Mouse (Mus musculus): ENCODE data around the gene Tbx19. TPM values are rescaled to one million over a fixed set of nuclear protein-coding genes. Genes with fewer than 3 reads are reported as not detected.

The Tbx19 gene
- total RNA-seq, 2 experiments from 2014 or later = not detected

DNA sequence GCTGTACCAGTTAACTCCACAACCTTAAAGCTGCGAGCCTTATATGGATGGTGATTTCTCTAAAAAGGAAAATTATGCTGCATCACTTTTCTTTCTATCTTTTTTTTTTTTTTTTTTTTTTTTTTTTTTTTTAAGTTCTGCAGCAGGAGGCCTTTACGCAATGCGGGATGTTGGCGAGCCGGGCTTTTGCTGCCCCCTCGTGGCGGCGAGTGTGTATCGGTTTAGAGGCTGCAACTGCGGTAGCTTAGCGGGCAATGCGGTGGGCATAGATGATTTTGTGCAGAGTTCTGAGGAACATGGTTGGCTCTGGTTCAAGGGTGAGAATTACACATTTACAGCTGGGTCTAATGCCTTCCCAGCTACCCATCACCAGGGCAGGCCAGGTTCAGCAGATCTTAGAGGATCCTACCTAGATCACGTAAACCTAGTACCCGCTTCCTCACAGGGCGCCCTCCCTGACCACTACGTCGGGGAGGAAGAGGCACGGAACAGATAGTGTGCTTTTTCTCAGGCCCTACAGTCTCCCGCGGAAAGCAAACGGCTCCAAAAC lies 40.1 kb downstream of the Tbx19 start:
- peak; percentile 92 for ATAC-seq (replicated peaks; ENCODE audit: low FRiP score, poor library complexity, severe bottlenecking)

DNA sequence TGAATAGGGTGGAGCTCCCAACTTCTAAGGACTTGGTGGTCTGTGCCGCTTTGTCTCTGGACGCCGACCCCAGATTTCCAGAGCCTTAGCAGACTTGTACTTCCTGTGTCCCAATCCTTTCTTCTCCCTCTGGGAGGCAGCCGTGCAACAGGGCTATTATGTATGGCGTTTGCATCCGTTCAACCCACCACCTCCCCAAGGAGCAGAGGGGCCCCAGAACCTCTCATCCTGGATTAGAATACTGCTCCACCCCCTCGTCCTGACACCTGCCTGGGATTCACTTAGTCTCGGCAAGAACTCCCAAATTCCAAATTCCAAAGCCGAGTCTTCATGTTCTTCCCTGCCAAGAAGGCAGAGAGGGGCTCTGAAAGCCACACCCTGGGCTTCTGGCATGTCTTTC lies 40.8 kb downstream of the Tbx19 start:
- no peak for ATAC-seq (replicated peaks; ENCODE audit: low FRiP score, poor library complexity, severe bottlenecking)

DNA sequence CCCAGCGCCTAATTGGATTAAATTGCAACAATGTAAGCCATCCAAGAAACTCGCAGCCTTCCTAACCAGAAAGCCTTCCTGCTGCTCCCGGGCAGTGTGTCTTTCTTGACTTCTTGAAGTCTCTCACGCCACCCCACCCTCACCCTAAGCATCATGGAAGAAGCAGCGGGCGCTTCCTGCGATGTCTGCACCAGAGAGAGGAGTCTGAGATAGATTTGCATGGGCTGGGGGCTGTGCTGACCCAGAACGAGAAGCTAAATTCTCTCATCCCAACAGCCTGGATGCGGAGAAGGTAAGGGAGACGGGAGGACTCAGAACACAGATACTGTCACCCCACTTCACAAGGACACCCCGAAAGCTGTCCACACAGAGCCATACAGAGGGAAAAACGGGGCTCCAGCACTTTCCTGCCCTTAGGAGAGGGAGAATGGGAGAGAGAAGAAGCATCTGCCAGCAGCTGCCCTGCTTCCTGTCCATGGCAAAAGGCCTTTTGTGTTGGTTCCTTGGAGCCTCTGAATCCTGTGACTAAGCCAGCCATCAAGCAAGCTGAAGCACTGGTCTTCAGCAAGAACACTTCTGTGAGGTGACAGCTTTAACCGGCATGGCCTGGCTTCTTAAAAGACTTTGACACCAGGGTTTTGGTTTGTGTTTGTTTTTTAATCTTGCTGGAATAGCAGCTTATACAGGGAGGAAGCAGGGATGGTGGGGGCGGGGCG lies 41.4 kb downstream of the Tbx19 start:
- ATAC-seq (replicated peaks; ENCODE audit: low FRiP score, poor library complexity, severe bottlenecking) = no peak

DNA sequence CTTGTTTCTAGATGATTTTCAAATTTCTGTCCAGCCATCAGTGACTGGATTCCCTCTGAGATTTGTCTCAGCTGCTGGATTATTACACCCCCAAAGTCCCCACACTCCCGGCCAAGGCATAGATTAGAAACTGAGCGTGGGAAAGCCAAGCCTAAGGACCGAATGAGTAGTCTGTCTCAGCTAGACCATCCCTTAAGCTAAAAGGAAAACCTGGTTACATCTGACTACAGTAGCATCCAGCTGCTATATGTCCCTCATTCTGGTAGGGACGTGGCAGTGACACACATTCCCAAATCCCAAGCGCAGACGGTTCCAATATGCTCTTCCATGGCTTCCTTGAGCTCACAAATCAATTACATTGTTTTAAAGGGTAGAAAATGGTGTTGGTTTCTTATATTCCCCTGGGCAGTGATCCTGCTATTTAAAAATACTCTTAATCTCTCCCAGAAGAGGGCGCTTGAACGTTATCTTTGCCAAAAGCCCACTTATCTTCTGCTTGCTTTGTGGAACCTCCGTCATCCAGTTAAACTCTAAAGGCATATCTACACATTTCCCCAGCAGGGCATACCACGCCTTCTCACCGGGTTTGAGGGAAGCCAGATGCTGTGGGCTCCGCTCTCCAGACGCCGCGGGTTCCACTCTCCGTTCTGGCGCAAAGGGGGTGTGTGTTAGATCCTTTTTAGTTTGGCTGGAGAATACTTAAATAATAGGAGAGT lies 46.0 kb downstream of the Tbx19 start:
- peak; percentile 89 for ATAC-seq (replicated peaks; ENCODE audit: low FRiP score, poor library complexity, severe bottlenecking)

DNA sequence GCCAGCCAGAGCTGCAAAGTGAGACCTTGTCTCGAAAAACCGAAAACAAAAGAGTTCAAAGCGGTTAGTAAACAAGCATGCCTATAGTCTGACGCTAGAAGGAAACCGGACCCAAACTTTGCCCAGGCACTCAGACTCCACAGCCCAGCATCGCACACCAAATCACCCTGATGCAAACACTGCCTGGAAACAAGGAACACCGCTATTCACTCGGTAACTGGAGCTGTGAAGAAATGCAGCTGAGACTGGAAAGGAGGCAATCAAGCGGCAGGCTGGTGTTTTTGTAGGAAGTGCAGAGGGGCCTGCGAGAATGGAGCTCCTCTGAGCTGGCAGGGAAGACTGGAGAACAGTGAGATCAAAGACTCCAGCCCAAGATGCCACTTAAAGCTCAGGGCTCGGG lies 46.9 kb downstream of the Tbx19 start:
- no peak for ATAC-seq (replicated peaks; ENCODE audit: low FRiP score, poor library complexity, severe bottlenecking)

DNA sequence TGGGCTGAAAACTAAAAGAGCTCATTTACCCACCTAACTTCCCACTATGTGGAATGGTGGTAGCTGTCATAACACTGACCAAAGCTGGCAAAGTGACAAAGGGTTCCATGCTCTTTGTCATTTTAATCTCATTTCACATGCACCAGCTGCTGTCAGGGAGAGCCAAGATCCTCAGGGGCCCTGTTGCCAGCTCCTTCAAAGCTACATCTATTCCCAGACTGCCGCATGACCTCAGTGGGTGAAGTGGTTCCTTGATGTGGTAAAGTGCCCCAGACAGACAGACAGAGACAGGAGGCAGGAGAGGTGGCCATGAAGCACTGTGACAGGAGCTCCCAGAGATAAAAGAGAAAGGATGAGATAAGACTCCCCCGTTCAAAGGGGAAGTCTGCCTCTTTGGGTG lies 49.9 kb downstream of the Tbx19 start:
- ATAC-seq (replicated peaks; ENCODE audit: low FRiP score, poor library complexity, severe bottlenecking) = no peak

DNA sequence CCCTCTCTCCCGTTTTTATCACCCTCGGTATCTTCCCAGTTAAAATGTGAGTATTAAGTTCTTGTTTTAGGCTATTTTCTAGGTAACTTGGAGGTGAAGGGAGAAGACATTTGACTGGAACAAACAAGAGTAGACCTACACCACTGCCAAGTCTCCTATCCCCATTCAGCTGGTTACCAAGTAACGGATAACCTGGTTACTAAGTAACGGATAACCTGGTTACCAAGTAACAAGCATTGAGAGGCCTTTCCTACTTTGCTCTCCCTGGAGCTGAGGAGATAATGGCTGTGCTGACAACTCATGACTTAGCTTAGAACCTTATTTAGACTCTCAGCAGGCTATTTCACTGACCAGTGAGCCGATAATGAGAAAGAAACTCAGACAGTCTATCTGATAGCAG lies 51.4 kb downstream of the Tbx19 start:
- ATAC-seq (replicated peaks; ENCODE audit: low FRiP score, poor library complexity, severe bottlenecking) = no peak

DNA sequence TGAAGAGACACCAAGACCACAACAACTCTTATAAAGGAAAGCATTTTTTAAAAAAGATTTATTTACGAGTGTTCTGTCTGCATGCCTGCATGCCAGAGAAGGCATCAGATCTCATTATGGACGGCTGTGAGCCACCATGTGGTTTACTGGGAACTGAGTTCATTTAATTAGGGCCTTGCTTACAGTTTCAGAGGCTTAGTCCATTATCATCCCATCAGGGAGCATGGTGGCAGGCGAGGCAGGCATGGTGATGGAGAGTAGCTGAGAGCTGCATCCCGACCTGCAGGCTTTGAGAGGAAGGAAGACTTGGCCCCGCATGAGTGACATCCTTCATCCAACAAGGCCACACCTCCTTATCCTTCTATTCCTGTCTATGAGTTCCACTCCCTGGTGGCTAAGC lies 52.1 kb downstream of the Tbx19 start:
- ATAC-seq (replicated peaks; ENCODE audit: low FRiP score, poor library complexity, severe bottlenecking) = no peak

DNA sequence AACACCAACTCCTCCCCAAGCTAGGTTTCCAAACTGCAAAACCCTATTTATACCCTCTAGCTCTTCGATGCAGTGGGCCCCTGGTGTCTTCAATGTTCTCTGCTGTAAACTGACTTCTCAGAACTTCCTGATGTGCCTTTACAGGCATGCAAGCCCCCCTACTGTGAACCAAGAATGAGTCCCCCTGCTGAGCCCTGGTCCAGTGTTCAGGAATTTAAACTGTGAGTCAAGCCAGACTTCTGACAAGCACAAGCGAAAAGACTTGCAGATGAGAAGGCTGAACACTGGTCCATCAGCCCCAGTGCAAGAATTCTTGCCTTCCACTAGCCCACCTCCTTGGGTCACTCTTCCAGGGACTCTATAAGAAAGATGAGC lies 54.6 kb downstream of the Tbx19 start:
- ATAC-seq (replicated peaks; ENCODE audit: low FRiP score, poor library complexity, severe bottlenecking) = no peak

DNA sequence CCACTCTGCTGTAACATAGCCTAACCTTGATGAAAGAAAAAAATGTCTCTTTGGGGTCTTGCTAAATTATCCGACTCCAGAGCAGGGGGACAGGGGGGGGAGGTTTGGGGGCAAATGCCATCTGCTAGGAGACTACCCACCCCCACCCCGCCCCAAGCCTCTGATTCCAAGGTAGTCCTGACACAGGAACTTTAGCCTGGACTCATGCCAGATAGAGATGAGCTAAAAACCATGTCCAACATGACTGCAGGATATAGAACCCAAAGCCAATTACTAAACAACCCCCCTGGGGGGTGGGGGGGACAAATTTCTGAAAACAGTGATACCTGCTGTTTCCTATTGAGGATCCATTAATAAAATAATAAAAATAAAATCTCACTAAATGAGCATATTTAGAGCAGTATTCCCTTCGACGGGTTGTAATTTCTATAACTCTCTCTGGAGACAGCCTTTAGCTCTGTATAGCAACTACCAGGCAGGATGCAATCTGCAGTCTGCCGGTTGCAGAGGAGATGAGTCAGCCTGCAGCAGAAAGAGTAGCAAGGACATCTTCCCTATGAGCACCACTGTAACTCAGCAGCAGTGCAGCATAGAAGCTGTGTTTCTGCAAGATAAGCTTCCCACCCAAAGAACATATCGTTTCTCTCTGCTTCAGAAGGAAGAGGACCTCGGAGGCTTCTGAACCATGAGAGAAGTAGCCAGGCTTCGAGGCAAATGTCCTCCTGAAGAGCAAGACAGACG lies 55.1 kb downstream of the Tbx19 start:
- ATAC-seq (replicated peaks; ENCODE audit: low FRiP score, poor library complexity, severe bottlenecking) = peak; percentile 85

DNA sequence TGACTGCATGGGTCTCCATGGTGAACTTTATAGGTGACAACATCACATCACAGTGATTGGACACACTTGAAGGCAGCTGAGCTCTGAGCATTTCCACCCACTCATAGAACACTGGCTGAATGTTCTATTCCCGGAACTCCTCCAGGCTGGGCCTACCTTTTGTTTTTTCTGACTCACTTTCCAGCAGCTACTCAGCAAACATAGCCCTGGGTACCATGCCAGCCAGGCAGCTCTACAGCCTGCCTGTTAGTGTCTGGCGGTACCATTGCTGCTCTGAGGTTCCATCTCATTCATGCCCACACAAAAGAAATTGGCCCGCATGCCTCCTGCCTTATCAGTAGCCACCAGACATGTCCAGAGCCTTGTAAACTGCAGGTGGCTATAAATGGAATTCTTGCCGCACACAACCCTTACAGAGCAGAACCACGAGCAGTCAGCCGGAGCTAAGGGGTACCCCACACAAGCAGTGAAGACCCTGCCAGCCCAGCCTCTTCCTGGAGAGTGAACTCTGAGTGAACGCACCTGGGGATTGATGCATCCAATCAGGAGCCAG lies 55.8 kb downstream of the Tbx19 start:
- peak; percentile 86 for ATAC-seq (replicated peaks; ENCODE audit: low FRiP score, poor library complexity, severe bottlenecking)

DNA sequence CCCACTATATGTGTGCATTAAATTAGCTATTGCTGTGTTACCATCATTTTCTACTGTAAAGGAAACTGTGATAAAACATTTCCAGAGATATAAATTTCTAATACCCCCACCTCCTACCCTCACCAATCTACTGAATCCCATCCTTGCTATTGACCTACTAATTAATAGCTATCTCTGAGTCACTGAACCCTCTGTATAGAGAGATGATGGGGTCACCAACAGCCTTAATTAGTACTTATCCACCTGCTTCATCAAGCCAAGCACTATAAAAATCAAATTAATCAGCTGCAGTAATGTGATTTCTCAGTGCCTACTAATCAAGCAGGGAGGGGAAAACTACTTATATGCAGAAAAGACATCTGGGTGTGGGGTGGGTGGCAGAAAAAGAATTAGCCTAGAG lies 61.0 kb downstream of the Tbx19 start:
- no peak for ATAC-seq (replicated peaks; ENCODE audit: low FRiP score, poor library complexity, severe bottlenecking)

DNA sequence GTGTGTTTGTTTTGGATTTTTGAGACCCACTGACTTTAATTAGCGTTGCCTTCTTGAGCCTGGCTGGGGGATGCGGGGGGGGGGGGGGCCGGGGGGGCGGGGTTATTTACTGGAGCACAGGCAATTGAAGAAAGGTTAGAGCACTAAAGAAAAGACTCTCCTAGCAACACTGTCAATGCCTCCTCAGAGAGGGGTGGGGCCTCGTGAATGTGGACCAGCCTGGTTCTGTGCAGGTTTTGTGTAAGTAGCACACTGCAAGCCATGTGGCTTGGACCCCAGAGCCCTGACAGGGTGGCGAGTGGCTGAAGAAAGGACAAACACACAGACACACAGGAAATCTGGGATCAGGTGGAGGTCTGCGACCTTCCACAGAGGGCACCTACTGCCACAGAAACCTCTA lies 65.7 kb downstream of the Tbx19 start:
- ATAC-seq (replicated peaks; ENCODE audit: low FRiP score, poor library complexity, severe bottlenecking) = no peak

DNA sequence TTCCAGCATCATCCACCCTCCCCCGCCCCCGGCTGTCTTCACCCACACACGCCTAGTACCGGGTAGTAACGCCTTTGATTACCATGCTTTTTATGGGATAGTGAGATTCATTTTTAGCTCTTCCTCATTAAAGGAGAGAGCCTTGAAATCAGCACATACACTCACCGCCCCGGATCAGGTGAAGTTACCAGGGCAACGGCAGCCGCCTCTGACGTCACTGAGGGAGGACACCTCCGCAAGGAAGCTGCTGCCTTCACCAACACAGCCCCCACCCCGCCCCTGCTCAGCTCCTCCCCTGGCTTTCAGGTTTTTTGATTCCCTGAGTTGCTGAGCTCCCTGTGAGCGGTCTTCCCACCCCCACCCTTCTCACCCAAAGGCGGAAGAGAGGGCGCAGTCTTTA lies 68.9 kb downstream of the Tbx19 start:
- ATAC-seq (replicated peaks; ENCODE audit: low FRiP score, poor library complexity, severe bottlenecking) = no peak

DNA sequence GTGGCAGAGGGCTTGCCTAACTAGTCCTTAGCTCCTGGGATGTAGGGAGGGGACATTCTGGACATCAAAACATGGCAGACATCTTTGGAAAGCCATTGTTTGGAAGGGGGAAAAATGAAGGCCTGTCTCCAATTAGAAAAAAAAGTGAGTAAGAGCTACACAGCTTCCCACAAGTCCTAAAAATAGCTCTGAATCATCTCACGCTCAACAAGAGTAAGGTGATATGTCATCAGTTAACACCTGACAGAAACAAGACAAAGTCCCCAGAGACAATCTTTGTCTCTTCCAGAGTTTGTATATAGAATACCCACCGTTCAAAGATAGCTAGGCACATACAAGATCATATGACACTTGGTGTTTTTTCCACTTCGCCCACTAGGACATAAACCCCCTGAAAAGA lies 71.0 kb downstream of the Tbx19 start:
- ATAC-seq (replicated peaks; ENCODE audit: low FRiP score, poor library complexity, severe bottlenecking) = no peak

Other genes with a start within 250 kb of the Tbx19 start
- 5.2 TPM in 1 of 2 replicates, not detected in the other for gene Xcl1, start 225.2 kb downstream of the Tbx19 start, total RNA-seq (2015; ENCODE audit: low replicate concordance)
- 0.98 and 2.8 TPM in 2 replicates for gene Xcl1, start 225.2 kb downstream of the Tbx19 start, total RNA-seq (2017; ENCODE audit: low replicate concordance)
- 7.9 and 11.5 TPM in 2 replicates for gene Sft2d2, start 33.7 kb upstream of the Tbx19 start, total RNA-seq (2015; ENCODE audit: low replicate concordance)
- gene Sft2d2, start 33.7 kb upstream of the Tbx19 start, total RNA-seq (2017; ENCODE audit: low replicate concordance) = 7.1 and 10.3 TPM in 2 replicates
- 3.1 and 10.4 TPM in 2 replicates for gene Tiprl, start 76.2 kb upstream of the Tbx19 start, total RNA-seq (2015; ENCODE audit: low replicate concordance)
- 7.0 and 29.6 TPM in 2 replicates for gene Tiprl, start 76.2 kb upstream of the Tbx19 start, total RNA-seq (2017; ENCODE audit: low replicate concordance)
- not detected in 2 replicates for gene Gpr161, start 135.0 kb upstream of the Tbx19 start, total RNA-seq (2015; ENCODE audit: low replicate concordance)
- not detected in 2 replicates for gene Gpr161, start 135.0 kb upstream of the Tbx19 start, total RNA-seq (2017; ENCODE audit: low replicate concordance)

Measured in erythroblast, adult 5-6 weeks (primary cell).